Mouse (Mus musculus) ovary, adult 2 months (tissue): ENCODE results near the gene Ttc39d. TPM values are rescaled to one million over a fixed set of nuclear protein-coding genes. Genes with fewer than 3 reads are reported as not detected.

ENCODE experiments used
- polyA plus RNA-seq: library from polyadenylated mRNA; depleted of rRNA; stranded (reverse); fragments of >200 nt; gene quantifications from 2 replicates; pipeline ENCODE4 v1.2.3, GENCODE M21; 2012; rRNA removed

The Ttc39d gene
- 0.05 and 0.08 TPM in 2 replicates for polyA plus RNA-seq

DNA sequence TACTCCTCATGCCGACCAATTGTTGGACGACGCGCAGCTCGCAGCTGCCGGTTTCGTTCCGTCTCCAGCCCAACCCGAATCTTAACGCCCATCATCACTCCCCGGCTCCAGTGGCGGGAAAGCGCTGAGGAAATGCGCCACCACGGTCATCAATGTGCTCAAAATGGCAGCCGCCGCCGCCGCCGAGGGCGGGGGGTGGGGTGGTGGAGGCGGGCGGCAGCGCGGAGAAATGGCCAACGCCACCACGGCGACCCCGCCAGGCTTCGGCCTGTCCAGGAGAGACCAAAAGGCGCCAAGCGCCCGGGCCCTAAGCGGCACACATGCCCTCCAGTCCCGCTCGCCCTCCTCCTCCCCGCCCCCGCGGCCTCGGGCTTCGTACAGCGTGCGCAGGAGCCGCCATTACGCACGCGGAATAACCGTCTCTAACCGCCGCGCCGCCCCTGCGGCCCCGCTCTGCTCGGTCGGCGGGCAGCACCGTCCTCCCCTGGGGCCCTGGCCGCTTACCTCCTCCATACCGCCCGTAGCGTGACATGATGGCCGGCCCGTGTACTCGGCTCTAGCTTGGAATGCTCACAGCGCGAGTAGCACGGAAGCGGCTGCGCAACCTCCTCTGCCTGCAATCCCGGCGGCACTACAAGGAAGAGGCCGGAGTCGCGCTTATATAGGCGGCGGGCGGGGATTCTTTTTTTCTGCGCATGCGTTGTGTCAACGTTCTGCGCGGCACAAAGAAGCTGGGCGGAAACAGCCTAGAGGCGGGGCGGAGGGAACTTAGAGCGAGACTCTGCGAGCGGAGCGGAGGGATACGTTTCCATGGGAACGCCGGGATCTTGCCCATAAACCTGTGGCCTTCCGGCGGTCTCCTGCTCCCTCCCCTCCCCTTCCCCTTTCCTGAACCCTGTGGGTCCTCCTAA, at the start of gene Ttc39d, which contains the start of gene Srsf7:
Gene Ttc39d, plus strand, starts transcription at position 790 of the 911 bp plus-strand sequence.
Gene Srsf7, minus strand, starts transcription at position 637 of the 911 bp plus-strand sequence.

DNA sequence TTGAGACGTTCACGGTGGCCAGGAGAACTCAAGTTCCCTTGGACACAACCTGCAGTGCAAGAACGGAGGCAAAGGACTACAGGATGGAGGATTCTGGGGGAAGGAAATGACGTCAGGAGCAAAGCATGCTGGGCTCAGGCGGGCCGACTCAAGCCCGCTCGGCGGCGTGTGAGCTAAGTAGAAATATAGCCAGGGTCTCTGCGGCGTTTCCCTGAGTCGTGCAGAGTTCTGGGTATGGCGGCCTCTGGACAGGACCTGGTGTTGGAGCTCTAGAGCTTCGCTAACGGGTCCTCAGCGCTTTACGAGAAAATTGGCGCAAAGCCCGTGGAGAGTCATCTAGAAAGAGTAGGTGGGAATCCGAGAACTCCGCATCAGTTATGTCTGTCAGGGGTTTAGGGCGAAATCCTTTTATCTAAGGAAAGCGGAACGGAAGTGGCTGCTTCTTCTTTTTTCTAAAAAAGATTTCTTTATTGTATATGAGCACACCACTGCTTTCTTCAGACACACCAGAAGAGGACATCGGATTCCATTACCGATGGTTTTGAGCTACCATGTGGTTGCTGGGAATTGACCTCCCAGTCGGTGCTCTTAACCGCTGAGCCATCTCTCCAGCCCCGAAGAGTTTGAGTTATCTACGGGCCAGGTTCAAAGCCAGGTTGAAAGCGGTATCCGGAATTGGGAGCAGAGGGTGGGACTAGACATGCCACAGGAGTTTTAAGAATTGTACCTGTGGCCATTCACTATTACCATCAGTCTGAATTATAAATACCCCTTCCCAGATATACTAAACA, 17.3 kb downstream of the Ttc39d start, which contains the start of gene Gemin6:
Gene Gemin6, plus strand, starts transcription at position 116 of the 791 bp plus-strand sequence.

Other genes starting within 250 kb of the Ttc39d start
- gene Hnrnpll, start 145.1 kb upstream of the Ttc39d start, polyA plus RNA-seq = 17.6 and 32.4 TPM in 2 replicates
- 25.8 and 36.6 TPM in 2 replicates for gene Galm, start 80.0 kb upstream of the Ttc39d start, polyA plus RNA-seq
- 38.5 and 48.0 TPM in 2 replicates for gene Srsf7, start 153 bp upstream of the Ttc39d start, polyA plus RNA-seq
- gene Gemin6, start 17.0 kb downstream of the Ttc39d start, polyA plus RNA-seq = 2.2 and 2.3 TPM in 2 replicates
- gene Morn2, start 82.7 kb downstream of the Ttc39d start, polyA plus RNA-seq = 1.9 and 3.3 TPM in 2 replicates
- gene Dhx57, start 83.0 kb downstream of the Ttc39d start, polyA plus RNA-seq = 8.0 and 10.0 TPM in 2 replicates
- gene Arhgef33, start 99.9 kb downstream of the Ttc39d start, polyA plus RNA-seq = 1.5 and 2.2 TPM in 2 replicates
- gene Gm10190, start 166.1 kb downstream of the Ttc39d start, polyA plus RNA-seq = 1.5 TPM in 1 of 2 replicates, not detected in the other